Mouse (Mus musculus) E14TG2a.4 (cell line): ENCODE results near the gene Hrh3.

Experiments
- H3K27me3 ChIP-seq: 2 replicates; pipeline ENCODE4 v1.6.1; 2014; ENCODE audit warnings: low read length, control low read depth; ENCODE audit not compliant: insufficient read depth
- H3K36me3 ChIP-seq: 2 replicates; pipeline ENCODE4 v1.6.1; 2014; ENCODE audit warnings: low read length, control low read depth; ENCODE audit not compliant: insufficient read depth
- H3K4me1 ChIP-seq: replicated peaks from 2 replicates; pipeline ENCODE4 v1.6.1; 2014; ENCODE audit warnings: low read depth, low read length, control low read depth
- H3K4me3 ChIP-seq: replicated peaks from 2 replicates; pipeline ENCODE4 v1.5.1; 2014; ENCODE audit warnings: mild to moderate bottlenecking, low read length
- H3K9me3 ChIP-seq: 2 replicates; pipeline ENCODE4 v1.6.1; 2014; ENCODE audit warnings: low read length, control low read depth
- CTCF ChIP-seq: conservative IDR thresholded peaks from 2 replicates; pipeline ENCODE4 v1.5.1; 2014; ENCODE audit warnings: low read length
- NANOG ChIP-seq: IDR thresholded peaks from 2 replicates; pipeline ENCODE4 v1.6.1; 2014; ENCODE audit warnings: borderline replicate concordance, low read length, mixed read lengths
- POU5F1 ChIP-seq: IDR thresholded peaks from 2 replicates; pipeline ENCODE4 v1.6.1; 2014; ENCODE audit warnings: low read length, borderline replicate concordance

The Hrh3 gene

DNA sequence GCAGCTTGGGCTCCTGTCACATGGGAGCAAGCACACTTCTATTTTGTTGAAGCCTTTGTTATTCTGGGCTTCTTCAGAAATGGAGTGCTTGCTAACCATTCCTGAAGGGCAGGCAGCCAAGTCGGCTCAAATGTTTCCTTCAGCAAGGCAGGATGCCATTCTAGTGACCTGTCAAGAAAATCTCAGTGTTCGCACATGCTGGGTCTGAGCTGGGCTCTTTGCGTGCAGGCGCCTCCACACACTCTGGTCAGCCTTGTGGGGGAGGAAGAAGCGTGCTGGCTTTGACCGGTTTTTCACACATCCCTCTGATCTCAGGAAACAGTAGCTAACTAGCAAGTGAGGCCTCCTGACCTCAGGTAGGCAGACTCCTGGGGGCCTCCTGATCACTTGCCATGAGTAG lies 11.0 kb upstream of the Hrh3 start:
- Histone ChIP-seq H3K36me3 (no peaks in the 10 kb centered on the region), H3K27me3 (peaks cover 4% of the 10 kb centered on the region; the same call in 1 of the 2 replicates), H3K4me1 (peaks cover 63% of the 10 kb centered on the region), H3K4me3 (no peak overlapping the region), H3K9me3 (no peaks in the 10 kb centered on the region)
- no peak for TF ChIP-seq CTCF
- TF ChIP-seq NANOG, result no peak
- TF ChIP-seq POU5F1, result no peak

DNA sequence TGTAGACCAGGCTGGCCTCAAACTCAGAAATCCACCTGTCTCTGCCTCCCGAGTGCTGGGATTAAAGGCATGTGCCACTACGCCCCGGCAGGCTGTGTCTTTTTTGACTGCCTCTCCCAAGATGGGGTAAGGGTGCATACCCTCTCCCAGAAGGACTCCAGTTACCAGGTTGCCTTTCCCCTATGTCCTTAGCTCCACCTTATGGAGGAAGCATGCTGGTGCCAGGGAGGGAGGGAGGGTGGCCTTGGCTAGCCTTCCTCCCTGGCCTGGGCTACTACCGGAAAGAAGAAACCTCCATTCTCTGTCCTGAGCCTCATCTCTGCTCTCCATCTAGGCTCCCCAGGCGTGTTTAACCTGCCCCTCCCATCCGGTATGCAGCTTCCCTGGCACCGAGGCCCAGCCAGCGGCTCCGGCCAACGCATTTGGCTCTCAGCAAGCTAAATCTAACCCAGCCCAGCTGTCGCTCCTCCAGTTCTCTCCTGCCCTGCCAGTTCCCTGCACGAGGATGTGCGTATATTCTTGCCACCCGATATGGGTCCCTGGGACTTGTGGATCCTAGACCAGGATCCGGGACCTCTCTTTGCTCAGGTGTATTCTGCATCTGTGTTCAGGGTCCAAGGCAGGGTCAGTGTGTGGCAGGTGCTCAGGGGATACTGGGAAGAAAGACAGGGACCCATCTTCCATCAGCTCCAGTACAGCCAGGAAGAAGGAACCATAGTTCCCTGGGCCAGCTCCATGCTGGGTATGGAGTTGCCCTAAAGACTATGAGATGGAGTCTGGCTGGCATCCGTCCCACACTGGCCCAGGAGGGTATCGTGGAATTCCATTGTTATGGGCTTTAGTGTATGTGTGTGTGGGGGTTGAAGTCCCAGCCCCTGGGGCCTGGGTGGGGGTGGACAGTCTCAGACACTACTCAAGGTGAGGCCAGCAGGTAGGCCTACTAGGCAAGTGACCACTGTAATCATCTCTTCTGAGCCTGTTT lies 9.9 kb upstream of the Hrh3 start:
- H3K4me3 ChIP-seq, result peak overlapping the region; percentile 5; the same call in 1 of the 2 replicates
- no peaks in the 10 kb centered on the region for H3K9me3 ChIP-seq
- TF ChIP-seq CTCF (no peak), POU5F1 (no peak), NANOG (no peak)
- no peaks in the 10 kb centered on the region for H3K27me3 ChIP-seq
- H3K36me3 ChIP-seq, result no peaks in the 10 kb centered on the region
- peaks cover 66% of the 10 kb centered on the region for H3K4me1 ChIP-seq

DNA sequence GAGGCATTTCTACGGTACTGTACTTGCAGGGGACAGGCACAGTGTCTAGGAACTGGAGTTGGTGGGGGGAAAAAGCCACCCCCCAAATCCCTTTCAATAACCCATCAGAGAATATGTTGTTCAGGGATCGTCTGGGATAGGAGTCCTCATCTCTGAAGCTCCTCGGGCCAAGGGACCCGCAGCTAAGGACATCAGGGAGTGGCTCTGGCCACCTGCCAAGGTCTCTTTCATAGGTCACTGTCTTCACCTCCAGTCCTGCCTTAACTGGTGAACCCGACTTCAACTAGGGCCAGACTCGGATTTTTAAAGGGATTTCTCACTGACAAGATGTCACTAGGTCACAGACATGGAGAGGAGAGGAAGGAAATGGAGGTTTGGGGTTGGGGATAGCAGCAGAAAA lies 4.0 kb upstream of the Hrh3 start:
- Histone ChIP-seq H3K4me3 (no peak overlapping the region), H3K9me3 (no peaks in the 10 kb centered on the region), H3K27me3 (peaks cover 33% of the 10 kb centered on the region), H3K4me1 (peaks cover 43% of the 10 kb centered on the region), H3K36me3 (no peaks in the 10 kb centered on the region)
- TF ChIP-seq POU5F1 (no peak), CTCF (no peak), NANOG (no peak)

DNA sequence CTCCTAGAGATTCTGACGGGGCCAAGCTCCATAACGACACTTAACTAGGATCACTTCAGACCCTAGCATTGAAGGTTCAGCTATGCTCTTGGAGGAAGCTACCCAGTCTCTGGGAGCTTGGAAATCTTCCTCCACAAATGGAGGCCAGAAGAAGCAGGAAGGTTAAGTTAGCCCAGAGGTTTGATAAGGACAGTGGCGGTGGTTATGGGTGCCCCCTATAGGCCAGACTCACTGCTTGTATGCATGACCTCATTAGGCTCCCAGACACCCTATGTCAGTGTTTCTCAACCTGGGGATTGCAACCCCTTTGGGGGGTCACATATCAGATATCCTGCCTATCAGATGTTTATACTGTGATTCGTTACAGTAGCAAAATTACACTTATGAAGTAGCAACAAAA lies 2.8 kb upstream of the Hrh3 start:
- Histone ChIP-seq H3K4me1 (peaks cover 46% of the 10 kb centered on the region), H3K9me3 (no peaks in the 10 kb centered on the region), H3K36me3 (no peaks in the 10 kb centered on the region), H3K27me3 (peaks cover 45% of the 10 kb centered on the region), H3K4me3 (no peak overlapping the region)
- TF ChIP-seq CTCF, result peak; percentile 51
- no peak for TF ChIP-seq POU5F1

DNA sequence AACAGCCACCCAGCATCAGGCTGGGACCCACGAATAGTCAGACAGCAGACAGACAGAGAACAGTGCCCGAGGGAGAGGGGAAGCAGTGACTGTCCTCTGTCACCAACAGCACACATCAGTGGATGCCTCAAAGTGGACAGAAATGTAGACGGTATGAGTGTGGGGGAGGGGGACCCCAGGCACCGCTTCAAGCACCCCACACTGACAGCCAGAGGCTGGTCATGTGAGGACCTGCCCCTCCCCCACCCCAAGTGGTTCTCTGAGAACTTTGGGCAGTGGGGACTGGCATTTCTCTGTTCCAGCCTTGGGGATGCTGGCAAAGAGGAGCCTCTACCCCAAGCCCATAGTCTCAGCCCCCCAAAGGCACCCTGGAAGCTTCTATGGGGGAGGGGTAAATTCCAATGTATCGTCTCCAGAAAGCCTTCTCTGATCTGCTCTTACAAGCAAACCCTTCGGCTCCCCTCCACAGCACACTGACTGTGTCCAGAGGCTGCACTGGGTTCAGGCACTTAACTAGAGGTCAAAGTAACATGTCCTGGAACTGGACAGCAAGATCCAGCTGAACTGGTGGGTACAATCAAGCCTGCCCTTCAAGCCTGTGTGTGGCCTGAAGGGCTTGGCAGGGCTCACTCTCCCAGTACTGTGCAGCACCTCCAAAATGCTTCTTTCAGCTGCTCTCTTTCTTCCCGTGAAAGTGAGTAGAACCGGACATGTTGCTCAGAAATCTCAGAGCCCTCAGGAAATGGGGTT lies 1.3 kb upstream of the Hrh3 start:
- Histone ChIP-seq H3K36me3 (no peaks in the 10 kb centered on the region), H3K4me3 (peak overlapping the region; percentile 93), H3K9me3 (no peaks in the 10 kb centered on the region), H3K27me3 (peaks cover 59% of the 10 kb centered on the region), H3K4me1 (peaks cover 56% of the 10 kb centered on the region)
- no peak for TF ChIP-seq NANOG
- no peak for TF ChIP-seq POU5F1
- TF ChIP-seq CTCF, result no peak

DNA sequence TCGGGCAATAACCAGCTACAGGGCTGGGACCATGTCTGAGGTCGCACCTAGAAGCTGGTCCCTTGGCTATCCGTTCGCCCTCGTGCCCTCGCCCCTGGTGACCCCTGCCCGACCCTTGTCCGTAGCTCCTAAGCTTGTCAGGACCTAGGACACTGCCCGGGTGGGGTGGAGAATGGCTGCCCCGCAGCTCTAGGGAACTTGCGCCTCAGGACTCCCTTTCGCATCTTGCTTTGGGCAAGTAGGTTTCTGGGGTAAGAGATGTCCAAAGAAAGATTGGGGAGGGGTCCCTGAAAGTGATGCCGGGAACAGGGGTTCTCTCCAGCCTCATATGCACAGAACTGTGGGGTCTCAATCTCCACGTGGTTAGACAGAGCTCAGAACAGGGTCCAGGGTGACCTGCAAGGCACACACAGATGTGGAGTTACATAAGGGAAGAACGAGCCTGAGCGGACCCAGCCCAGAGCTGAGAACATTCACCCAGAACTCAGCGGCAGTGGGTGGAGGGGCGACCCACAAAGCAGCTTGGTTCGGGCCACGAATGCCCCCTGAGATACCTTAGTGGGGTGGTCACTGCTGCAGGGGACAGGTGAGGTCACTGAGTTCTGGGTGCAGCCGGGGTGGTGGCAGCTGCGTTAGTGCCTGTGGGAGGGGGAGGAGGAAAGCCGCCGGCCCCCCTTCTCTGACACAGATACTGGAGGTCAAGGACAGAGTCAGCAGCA lies 530 bp upstream of the Hrh3 start:
- Histone ChIP-seq H3K9me3 (no peaks in the 10 kb centered on the region), H3K27me3 (peaks cover 67% of the 10 kb centered on the region), H3K4me3 (peak overlapping the region; percentile 93), H3K4me1 (peaks cover 61% of the 10 kb centered on the region), H3K36me3 (no peaks in the 10 kb centered on the region)
- TF ChIP-seq POU5F1, result no peak
- no peak for TF ChIP-seq NANOG
- TF ChIP-seq CTCF, result no peak

DNA sequence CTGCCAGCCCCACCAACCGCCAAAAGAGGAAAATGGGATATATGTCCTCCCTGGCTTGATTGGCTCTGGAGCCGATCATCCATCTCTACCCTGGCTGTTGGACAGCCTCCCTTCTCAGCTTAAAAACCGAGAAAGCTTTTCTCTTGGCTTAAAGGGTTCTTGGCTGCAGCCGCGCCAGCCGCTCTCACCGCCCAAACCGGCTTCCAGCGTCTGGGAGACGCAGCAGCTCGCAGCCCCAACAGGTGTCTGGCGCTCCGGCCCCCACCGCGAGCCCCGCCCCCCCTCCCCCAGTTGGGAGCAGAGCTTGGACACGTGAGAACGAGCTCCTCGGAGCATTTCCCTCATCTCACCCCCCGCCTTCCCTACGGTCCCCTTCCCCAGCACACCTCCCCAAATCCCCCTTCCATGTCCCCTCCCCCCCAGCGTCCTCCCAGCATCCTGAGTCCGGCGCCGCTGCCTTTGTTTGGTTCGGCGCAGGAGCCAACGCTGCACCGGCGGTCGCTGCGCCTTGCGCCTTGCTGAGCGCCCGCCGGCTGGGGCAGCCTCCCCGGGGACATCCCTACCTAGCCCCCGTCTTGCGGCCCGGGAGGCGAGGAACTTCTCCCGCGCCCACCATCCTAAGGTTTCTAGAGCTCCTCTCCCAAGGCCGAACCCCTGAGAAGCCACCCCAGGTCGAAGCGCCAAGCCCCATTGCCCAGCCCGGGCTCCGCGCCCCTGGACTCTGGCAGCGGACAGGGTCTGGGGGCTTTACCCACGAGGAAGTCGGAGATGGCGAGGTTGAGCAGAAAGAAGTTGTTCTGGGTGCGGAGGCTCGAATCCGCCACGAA lies 924 bp downstream of the Hrh3 start:
- TF ChIP-seq POU5F1, result no peak
- TF ChIP-seq NANOG, result no peak
- TF ChIP-seq CTCF, result no peak
- Histone ChIP-seq H3K36me3 (no peaks in the 10 kb centered on the region), H3K9me3 (no peaks in the 10 kb centered on the region), H3K27me3 (peaks cover 78% of the 10 kb centered on the region), H3K4me1 (peaks cover 61% of the 10 kb centered on the region), H3K4me3 (peak overlapping the region; percentile 93)

DNA sequence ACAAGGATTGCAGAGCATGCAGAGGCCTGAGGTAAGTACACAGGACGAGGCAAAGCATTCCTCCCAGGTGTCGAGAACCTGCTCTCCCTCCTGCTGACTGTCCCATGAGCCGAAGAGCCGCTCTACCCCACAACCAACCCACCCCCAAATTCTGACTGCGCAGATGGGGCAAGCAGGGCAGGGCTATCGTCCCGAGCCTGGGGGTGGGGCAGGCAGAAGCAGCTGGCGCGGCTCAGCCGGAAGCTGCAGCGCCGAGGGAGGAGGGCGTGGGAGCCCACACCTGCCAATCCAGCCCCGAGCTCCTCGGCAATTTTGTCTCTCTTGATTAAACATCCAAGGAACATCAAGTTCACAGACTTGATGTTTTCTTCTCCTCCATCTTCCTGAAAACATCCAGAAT lies 4.8 kb downstream of the Hrh3 start:
- Histone ChIP-seq H3K36me3 (no peaks in the 10 kb centered on the region), H3K4me1 (peaks cover 50% of the 10 kb centered on the region), H3K9me3 (no peaks in the 10 kb centered on the region), H3K27me3 (peaks cover 85% of the 10 kb centered on the region), H3K4me3 (peak overlapping the region; percentile 58)
- TF ChIP-seq POU5F1 (no peak), NANOG (no peak), CTCF (no peak)
